Mouse (Mus musculus): ENCODE measurements at regions not wholly inside any gene's neighbourhood (a gene's known extent, or its start where the extent isn't known, plus 50 kb on each side); places are given as distances from the start of the nearest gene placed in this dataset.

DNA sequence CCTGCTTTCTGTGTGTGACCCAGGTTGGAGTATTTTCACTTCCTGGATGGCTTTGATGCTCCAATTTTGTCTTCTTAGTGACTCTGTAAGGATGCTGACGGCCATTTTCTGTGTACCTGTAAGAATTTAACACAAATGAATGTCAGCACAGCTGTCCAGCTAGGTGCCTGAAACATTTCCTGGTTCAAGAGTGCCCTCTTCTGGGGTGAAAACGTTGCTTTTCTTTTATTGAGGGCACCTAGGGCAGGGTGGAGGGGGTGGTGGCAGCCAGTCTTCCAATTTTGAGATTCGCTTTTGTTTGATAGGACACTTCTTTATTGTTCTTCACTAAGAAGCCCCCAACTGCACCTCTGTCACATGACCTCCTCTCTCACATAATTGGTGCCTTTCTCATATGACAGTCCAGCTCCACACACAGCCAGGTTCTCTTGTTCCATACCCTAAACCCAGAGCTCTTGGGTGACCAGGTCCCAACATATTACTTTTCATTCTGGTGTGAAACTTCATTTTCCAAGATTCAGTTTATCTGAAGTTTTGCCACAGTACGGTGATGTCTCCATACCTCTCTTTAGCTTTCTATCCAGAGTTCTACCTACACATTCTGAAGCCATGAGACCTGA is 505.6 kb downstream of the Tns1 start:
- Histone ChIP-seq H3K4me1 (ENCODE audit: control insufficient read depth, insufficient read depth, low read length) (no peaks in the 10 kb centered on the region), H3K27me3 (ENCODE audit: control insufficient read depth, insufficient read depth, low read length) (no peaks in the 10 kb centered on the region), H3K27ac (ENCODE audit: insufficient read depth, low read length) (no peak overlapping the region), H3K4me3 (replicated peaks; ENCODE audit: insufficient read depth, low read depth, low read length) (no peak overlapping the region)
- TF ChIP-seq POLR2A (IDR thresholded peaks at IDR 0.05; ENCODE audit: borderline replicate concordance, insufficient read depth, low read length) = no peak
- peak; percentile 61; the same call in 1 of the 2 replicates for TF ChIP-seq CTCF (IDR thresholded peaks at IDR 0.05; ENCODE audit: borderline replicate concordance, insufficient read depth, low read depth, low read length)
- peak; percentile 53 to 68 for DNase-seq
- WGBS = 36% methylated on average over 4 of the region's 4 CpGs

GRCm38 (mm10) chr1:73593653-73594385 is 530.4 kb downstream of the Tns1 start:
- TF ChIP-seq POLR2A (IDR thresholded peaks at IDR 0.05; ENCODE audit: borderline replicate concordance, insufficient read depth, low read length) (no peak), CTCF (IDR thresholded peaks at IDR 0.05; ENCODE audit: borderline replicate concordance, insufficient read depth, low read depth, low read length) (no peak)
- 94% methylated on average over 9 of the region's 9 CpGs for WGBS
- Histone ChIP-seq H3K27me3 (ENCODE audit: control insufficient read depth, insufficient read depth, low read length) (no peaks in the 10 kb centered on the region), H3K4me1 (ENCODE audit: control insufficient read depth, insufficient read depth, low read length) (no peaks in the 10 kb centered on the region), H3K27ac (ENCODE audit: insufficient read depth, low read length) (no peak overlapping the region), H3K4me3 (replicated peaks; ENCODE audit: insufficient read depth, low read depth, low read length) (no peak overlapping the region)
- DNase-seq = no peak

DNA sequence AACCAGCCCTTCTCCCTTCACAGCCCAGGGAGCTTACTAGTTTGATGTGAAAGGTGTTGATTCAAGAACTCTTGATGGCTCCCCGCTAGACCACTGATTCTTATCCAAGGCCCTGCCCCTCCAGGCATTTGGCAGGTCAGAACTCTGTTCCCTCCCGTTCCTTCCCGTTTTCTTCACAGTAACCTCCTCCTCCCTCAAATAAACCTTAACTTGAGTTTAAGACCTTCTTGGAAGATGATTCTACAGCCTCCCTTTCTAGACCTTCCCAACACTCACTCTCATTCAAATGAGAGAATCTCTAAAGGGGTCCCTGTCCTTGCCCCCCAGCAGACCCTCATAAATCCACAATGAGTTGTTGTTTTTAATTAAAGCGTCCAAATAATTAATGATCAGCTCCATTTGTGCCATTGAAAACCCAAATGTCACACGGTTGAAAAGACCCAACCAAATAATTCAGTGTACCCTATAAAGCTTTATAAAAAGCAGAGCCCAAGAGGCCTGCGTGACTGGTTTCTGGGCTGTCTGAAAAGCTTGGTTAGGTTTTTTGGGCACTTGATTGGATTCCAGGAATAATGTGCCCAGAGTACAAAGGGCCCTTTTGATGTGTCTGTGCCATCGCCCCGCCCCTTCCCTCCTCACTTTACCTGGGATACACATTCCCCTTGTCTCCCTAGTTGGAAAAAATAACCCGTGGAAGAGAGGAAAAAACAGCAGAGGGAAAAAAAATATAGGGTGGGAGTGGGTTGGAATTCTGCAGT is 532.7 kb downstream of the Tns1 start:
- DNase-seq = no peak
- Histone ChIP-seq H3K27me3 (ENCODE audit: control insufficient read depth, insufficient read depth, low read length) (no peaks in the 10 kb centered on the region), H3K4me1 (ENCODE audit: control insufficient read depth, insufficient read depth, low read length) (no peaks in the 10 kb centered on the region), H3K27ac (ENCODE audit: insufficient read depth, low read length) (no peak overlapping the region), H3K4me3 (replicated peaks; ENCODE audit: insufficient read depth, low read depth, low read length) (no peak overlapping the region)
- TF ChIP-seq POLR2A (IDR thresholded peaks at IDR 0.05; ENCODE audit: borderline replicate concordance, insufficient read depth, low read length) = no peak
- no peak for TF ChIP-seq CTCF (IDR thresholded peaks at IDR 0.05; ENCODE audit: borderline replicate concordance, insufficient read depth, low read depth, low read length)
- 75% methylated on average over 9 of the region's 9 CpGs for WGBS

- Histone ChIP-seq H3K4me3 (replicated peaks; ENCODE audit: insufficient read depth, low read depth, low read length) (no peak overlapping the region), H3K27me3 (ENCODE audit: control insufficient read depth, insufficient read depth, low read length) (no peaks in the 10 kb centered on the region), H3K4me1 (ENCODE audit: control insufficient read depth, insufficient read depth, low read length) (no peaks in the 10 kb centered on the region), H3K27ac (ENCODE audit: insufficient read depth, low read length) (no peak overlapping the region)
- no peak for TF ChIP-seq POLR2A (IDR thresholded peaks at IDR 0.05; ENCODE audit: borderline replicate concordance, insufficient read depth, low read length)
- no peak for TF ChIP-seq CTCF (IDR thresholded peaks at IDR 0.05; ENCODE audit: borderline replicate concordance, insufficient read depth, low read depth, low read length)
- 27% methylated on average over 3 of the region's 3 CpGs for WGBS
- DNase-seq = no peak
Measured at GRCm38 (mm10) chr1:73579680-73580079, 544.6 kb downstream of the Tns1 start.

GRCm38 (mm10) chr1:73577019-73577418 is 547.2 kb downstream of the Tns1 start:
- no peak for DNase-seq
- Histone ChIP-seq H3K27me3 (ENCODE audit: control insufficient read depth, insufficient read depth, low read length) (no peaks in the 10 kb centered on the region; the same call in 1 of the 2 replicates), H3K4me1 (ENCODE audit: control insufficient read depth, insufficient read depth, low read length) (no peaks in the 10 kb centered on the region), H3K4me3 (replicated peaks; ENCODE audit: insufficient read depth, low read depth, low read length) (no peak overlapping the region), H3K27ac (ENCODE audit: insufficient read depth, low read length) (no peak overlapping the region)
- TF ChIP-seq CTCF (IDR thresholded peaks at IDR 0.05; ENCODE audit: borderline replicate concordance, insufficient read depth, low read depth, low read length) (no peak), POLR2A (IDR thresholded peaks at IDR 0.05; ENCODE audit: borderline replicate concordance, insufficient read depth, low read length) (no peak)
- WGBS = 100% methylated on average over 1 of the region's 1 CpGs

GRCm38 (mm10) chr1:73575694-73576093 is 548.6 kb downstream of the Tns1 start:
- WGBS = 72% methylated on average over 1 of the region's 1 CpGs
- no peak for TF ChIP-seq CTCF (IDR thresholded peaks at IDR 0.05; ENCODE audit: borderline replicate concordance, insufficient read depth, low read depth, low read length)
- TF ChIP-seq POLR2A (IDR thresholded peaks at IDR 0.05; ENCODE audit: borderline replicate concordance, insufficient read depth, low read length) = no peak
- no peaks in the 10 kb centered on the region for H3K4me1 ChIP-seq (ENCODE audit: control insufficient read depth, insufficient read depth, low read length)
- H3K27ac ChIP-seq (ENCODE audit: insufficient read depth, low read length) = no peak overlapping the region
- H3K27me3 ChIP-seq (ENCODE audit: control insufficient read depth, insufficient read depth, low read length) = no peaks in the 10 kb centered on the region; the same call in 1 of the 2 replicates
- no peak overlapping the region for H3K4me3 ChIP-seq (replicated peaks; ENCODE audit: insufficient read depth, low read depth, low read length)
- DNase-seq = no peak

- WGBS = 89% methylated on average over 3 of the region's 3 CpGs
- TF ChIP-seq POLR2A (IDR thresholded peaks at IDR 0.05; ENCODE audit: borderline replicate concordance, insufficient read depth, low read length) = no peak
- no peak for TF ChIP-seq CTCF (IDR thresholded peaks at IDR 0.05; ENCODE audit: borderline replicate concordance, insufficient read depth, low read depth, low read length)
Measured at GRCm38 (mm10) chr1:73570944-73571343, 553.3 kb downstream of the Tns1 start.

More at GRCm38 (mm10) chr1:73570944-73571343, 553.3 kb downstream of the Tns1 start:
- Histone ChIP-seq H3K4me1 (ENCODE audit: control insufficient read depth, insufficient read depth, low read length) (no peaks in the 10 kb centered on the region), H3K27me3 (ENCODE audit: control insufficient read depth, insufficient read depth, low read length) (no peaks in the 10 kb centered on the region; the same call in 1 of the 2 replicates), H3K4me3 (replicated peaks; ENCODE audit: insufficient read depth, low read depth, low read length) (no peak overlapping the region), H3K27ac (ENCODE audit: insufficient read depth, low read length) (no peak overlapping the region)
- no peak for DNase-seq

All from cerebellum, adult 2 months (tissue).